Mouse (Mus musculus): Measurements from ENCODE around the gene H2-D1. TPM values are rescaled to one million over a fixed set of nuclear protein-coding genes. Genes with fewer than 3 reads are reported as not detected.

H2-D1 gene
- polyA plus RNA-seq, 1 experiment from 2014 or later, result 77.7 TPM

GRCm38 (mm10) chr17:35240384-35241304 lies 21.9 kb upstream of the H2-D1 start:
- Histone ChIP-seq H3K27me3 (no peaks in the 10 kb centered on the region), H3K36me3 (peaks cover 28% of the 10 kb centered on the region), H3K4me2 (peak overlapping the region; percentile 97), H3K9ac (peak overlapping the region; percentile 97), H3K27ac (peak overlapping the region; percentile 95), H3K4me3 (replicated peaks) (peak overlapping the region; percentile 92), H3K4me1 (replicated peaks) (peaks cover 52% of the 10 kb centered on the region), H3K9me3 (replicated peaks) (no peaks in the 10 kb centered on the region)
- ATAC-seq (ENCODE audit: low read depth) (no peak), DNase-seq (no peak)
- WGBS (ENCODE audit: insufficient replicate concordance), result 34% methylated on average over 12 of the region's 12 CpGs

- Histone ChIP-seq H3K9ac (peak within 1 kb of the TSS; percentile 97), H3K36me3 (peaks cover 36% of the 10 kb centered on the region), H3K27me3 (no peaks in the 10 kb centered on the region), H3K9me3 (replicated peaks) (no peaks in the 10 kb centered on the region), H3K4me3 (replicated peaks) (peak within 1 kb of the TSS; percentile 92), H3K4me1 (replicated peaks) (peaks cover 60% of the 10 kb centered on the region), H3K27ac (peak within 1 kb of the TSS; percentile 95), H3K4me2 (peak within 1 kb of the TSS; percentile 97)
- DNase-seq, result peak; percentile 93
- peak; percentile 83 for ATAC-seq (ENCODE audit: low read depth)
- WGBS (ENCODE audit: insufficient replicate concordance), result under 1% methylated on average over 69 of the region's 69 CpGs
These were observed 21.1 kb upstream of the H2-D1 start, which contains the start of gene Ddx39b for GRCm38 (mm10) chr17:35241305-35242014. Gene Ddx39b (plus strand): TSS chr17:35241746.

DNA sequence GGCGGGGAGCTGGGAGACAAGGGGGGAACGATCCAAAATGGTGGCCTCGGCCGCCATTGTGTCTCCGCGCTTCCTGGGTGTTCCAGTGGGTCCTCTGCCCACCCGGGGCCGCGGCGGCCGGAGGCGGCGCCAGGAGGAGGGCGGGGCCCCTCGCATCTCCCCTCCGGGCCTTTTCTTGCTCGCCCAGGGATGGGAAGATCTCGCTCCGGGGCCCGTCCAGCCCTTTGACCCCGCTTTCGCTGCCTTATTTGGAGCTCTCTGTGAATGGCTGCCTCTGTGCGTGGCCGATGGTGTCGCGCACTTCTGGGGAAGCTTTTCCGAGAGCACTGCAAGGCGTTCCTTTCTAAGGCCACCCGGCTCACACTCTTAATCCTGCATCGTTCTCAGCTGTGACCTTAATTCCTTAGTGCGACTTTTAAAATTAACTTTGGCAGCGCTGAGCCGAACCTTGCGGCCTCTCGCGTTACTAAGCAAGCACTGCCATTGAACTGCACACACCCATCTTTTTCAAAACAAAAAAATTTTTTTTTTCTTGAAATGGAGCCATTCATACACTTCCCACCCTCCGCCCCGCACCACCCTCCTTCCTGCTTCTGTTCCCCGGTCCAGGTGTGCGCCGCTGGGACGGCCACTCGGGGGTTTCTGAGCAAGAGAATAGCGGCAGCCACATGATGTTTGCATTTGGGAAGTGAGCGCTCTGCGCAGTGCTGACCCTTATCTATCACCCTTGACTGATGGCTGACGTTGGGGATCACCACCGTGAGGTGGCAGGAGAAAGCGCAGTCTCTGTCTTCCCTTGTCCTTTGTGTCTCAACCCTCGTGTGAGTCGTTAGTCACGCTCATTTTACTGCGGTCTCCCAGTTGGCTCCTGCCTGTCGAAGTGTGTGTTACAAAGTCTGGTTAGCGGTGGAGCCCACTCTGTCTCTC lies 20.3 kb upstream of the H2-D1 start:
- peak overlapping the region; percentile 92 for H3K4me3 ChIP-seq (replicated peaks)
- peaks cover 45% of the 10 kb centered on the region for H3K36me3 ChIP-seq
- ATAC-seq (ENCODE audit: low read depth), result peak; percentile 55
- H3K27me3 ChIP-seq, result no peaks in the 10 kb centered on the region
- H3K9me3 ChIP-seq (replicated peaks), result no peaks in the 10 kb centered on the region
- peak overlapping the region; percentile 95 for H3K27ac ChIP-seq
- peak overlapping the region; percentile 97 for H3K4me2 ChIP-seq
- no peak for DNase-seq
- under 1% methylated on average over 55 of the region's 55 CpGs for WGBS (ENCODE audit: insufficient replicate concordance)
- peaks cover 62% of the 10 kb centered on the region for H3K4me1 ChIP-seq (replicated peaks)
- peak overlapping the region; percentile 97 for H3K9ac ChIP-seq

DNA sequence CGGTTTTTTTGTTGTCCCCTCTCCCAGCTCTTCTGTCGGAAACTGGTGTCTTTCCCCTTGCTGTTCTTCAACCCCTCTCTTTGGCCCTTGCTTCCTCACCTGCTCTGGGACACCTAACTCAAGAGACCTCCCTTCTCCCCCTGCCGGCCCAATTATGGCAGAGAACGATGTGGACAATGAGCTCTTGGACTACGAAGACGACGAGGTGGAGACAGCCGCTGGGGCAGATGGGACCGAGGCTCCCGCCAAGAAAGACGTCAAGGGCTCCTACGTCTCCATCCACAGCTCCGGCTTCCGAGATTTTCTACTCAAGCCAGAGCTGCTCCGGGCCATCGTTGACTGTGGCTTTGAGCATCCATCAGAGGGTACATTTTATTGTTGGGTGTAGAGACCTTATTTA lies 19.4 kb upstream of the H2-D1 start:
- ATAC-seq (ENCODE audit: low read depth) (no peak), DNase-seq (no peak)
- Histone ChIP-seq H3K4me2 (peak overlapping the region; percentile 97), H3K27ac (peak overlapping the region; percentile 95), H3K36me3 (peaks cover 53% of the 10 kb centered on the region), H3K9me3 (replicated peaks) (no peaks in the 10 kb centered on the region), H3K9ac (peak overlapping the region; percentile 97), H3K27me3 (no peaks in the 10 kb centered on the region), H3K4me1 (replicated peaks) (peaks cover 62% of the 10 kb centered on the region), H3K4me3 (replicated peaks) (peak overlapping the region; percentile 92)
- 8% methylated on average over 16 of the region's 16 CpGs for WGBS (ENCODE audit: insufficient replicate concordance)

DNA sequence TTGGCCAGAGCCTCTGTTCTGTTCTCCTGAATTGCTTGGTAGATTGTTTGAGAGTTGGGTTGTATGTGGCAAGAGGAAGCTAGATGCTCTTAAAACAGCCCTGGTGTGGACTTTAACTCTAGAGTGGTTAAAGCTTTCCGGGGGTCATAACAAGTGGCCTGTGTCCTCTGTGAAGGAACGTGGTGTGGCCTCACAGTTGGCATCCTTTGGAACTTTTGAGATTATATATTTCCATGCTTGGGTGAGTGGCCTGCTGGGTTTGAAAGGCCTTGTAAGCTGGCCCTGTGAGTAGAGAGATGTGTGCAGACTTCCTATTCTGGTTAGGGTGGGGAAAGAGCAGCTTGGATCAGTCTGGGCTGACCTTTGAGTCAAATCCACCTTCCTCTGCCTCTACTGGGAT lies 17.5 kb upstream of the H2-D1 start:
- no peak for DNase-seq
- H3K27me3 ChIP-seq, result no peaks in the 10 kb centered on the region
- peak overlapping the region; percentile 97; the same call in 1 of the 2 replicates for H3K9ac ChIP-seq
- peaks cover 60% of the 10 kb centered on the region for H3K4me1 ChIP-seq (replicated peaks)
- peaks cover 72% of the 10 kb centered on the region for H3K36me3 ChIP-seq
- peak overlapping the region; percentile 92 for H3K4me3 ChIP-seq (replicated peaks)
- ATAC-seq (ENCODE audit: low read depth), result no peak
- no peaks in the 10 kb centered on the region for H3K9me3 ChIP-seq (replicated peaks)
- 74% methylated on average over 2 of the region's 2 CpGs for WGBS (ENCODE audit: insufficient replicate concordance)
- no peak overlapping the region for H3K27ac ChIP-seq
- peak overlapping the region; percentile 97 for H3K4me2 ChIP-seq

DNA sequence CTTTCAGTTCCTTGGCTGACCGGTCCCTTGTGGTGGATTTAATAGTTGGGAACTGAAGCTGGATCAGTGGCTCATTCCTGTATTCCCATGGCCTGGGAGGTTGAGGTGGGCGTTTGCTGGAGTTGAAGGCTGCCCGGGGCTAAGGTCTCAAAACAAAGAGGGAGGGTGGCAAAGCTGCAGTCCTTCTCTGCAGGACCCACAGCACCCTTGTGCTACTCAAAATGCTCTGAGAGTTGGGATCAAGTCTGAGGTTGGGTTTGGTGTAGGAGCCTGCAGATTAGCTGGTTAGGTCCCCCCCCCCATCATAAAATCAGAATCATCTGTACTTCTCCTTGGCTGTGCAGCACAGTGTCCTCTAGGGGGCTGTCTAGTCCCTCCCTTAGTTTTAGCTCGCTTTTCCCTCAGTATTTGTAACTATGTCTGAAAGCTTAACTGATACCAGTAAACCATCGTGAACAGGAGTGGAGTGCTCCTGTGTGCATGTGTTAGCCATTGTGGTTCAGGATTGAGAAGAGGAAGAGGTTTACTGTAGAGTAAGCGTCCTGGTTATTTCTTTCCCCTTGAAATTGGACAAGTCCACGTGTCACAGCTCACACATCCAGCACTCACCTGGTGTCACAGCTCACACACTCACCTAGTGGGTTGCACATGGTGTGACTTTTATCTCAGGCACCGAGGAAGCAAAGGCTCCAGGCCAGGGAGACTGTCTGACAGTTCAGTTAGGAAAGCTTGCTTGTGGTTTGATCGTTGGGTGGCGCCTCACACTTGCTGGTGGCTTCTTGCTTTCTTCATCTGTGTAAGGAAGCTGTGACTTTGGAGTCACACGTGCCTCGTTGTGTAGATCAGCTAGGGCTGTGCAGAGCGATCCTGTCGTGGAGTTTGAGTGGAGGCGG lies 16.6 kb upstream of the H2-D1 start:
- peak overlapping the region; percentile 92; the same call in 1 of the 2 replicates for H3K4me3 ChIP-seq (replicated peaks)
- no peaks in the 10 kb centered on the region for H3K27me3 ChIP-seq
- WGBS (ENCODE audit: insufficient replicate concordance), result 71% methylated on average over 15 of the region's 15 CpGs
- ATAC-seq (ENCODE audit: low read depth) (no peak), DNase-seq (no peak)
- no peak overlapping the region for H3K27ac ChIP-seq
- H3K9ac ChIP-seq, result peak overlapping the region; percentile 12; the same call in 1 of the 2 replicates
- H3K4me1 ChIP-seq (replicated peaks), result peaks cover 50% of the 10 kb centered on the region
- H3K36me3 ChIP-seq, result peaks cover 82% of the 10 kb centered on the region
- H3K9me3 ChIP-seq (replicated peaks), result no peaks in the 10 kb centered on the region
- H3K4me2 ChIP-seq, result peak overlapping the region; percentile 97

- DNase-seq (no peak), ATAC-seq (ENCODE audit: low read depth) (no peak)
- Histone ChIP-seq H3K4me2 (no peak overlapping the region), H3K4me1 (replicated peaks) (peaks cover 48% of the 10 kb centered on the region), H3K27ac (no peak overlapping the region), H3K9ac (no peak overlapping the region), H3K4me3 (replicated peaks) (no peak overlapping the region), H3K9me3 (replicated peaks) (no peaks in the 10 kb centered on the region), H3K36me3 (peaks cover 92% of the 10 kb centered on the region), H3K27me3 (no peaks in the 10 kb centered on the region)
- WGBS (ENCODE audit: insufficient replicate concordance), result 79% methylated on average over 7 of the region's 7 CpGs
These were observed 15.4 kb upstream of the H2-D1 start for GRCm38 (mm10) chr17:35247144-35247543.

DNA sequence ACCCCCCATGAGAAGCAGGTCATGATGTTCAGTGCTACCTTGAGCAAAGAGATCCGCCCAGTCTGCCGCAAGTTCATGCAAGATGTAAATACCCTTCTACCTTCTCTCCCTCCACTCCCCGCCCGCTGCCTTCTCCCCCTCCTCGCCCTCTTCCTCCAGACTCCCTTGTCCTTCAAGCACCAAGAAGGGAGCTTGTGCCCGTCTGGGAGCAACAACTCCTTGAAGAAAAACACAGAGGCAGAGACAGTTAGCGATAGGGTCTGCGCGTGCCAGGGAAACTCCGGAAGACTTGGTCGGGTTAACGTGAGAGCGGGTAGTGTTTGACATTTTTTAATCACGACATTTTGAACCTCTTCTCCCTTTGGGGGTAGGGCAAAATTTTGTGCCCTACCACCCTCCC lies 13.5 kb upstream of the H2-D1 start:
- ATAC-seq (ENCODE audit: low read depth), result no peak
- H3K4me3 ChIP-seq (replicated peaks), result no peak overlapping the region
- H3K9ac ChIP-seq, result no peak overlapping the region
- H3K36me3 ChIP-seq, result peaks cover 99% of the 10 kb centered on the region
- H3K4me1 ChIP-seq (replicated peaks), result peaks cover 40% of the 10 kb centered on the region
- WGBS (ENCODE audit: insufficient replicate concordance), result 90% methylated on average over 14 of the region's 14 CpGs
- no peaks in the 10 kb centered on the region for H3K27me3 ChIP-seq
- no peak for DNase-seq
- H3K27ac ChIP-seq, result no peak overlapping the region
- H3K9me3 ChIP-seq (replicated peaks), result no peaks in the 10 kb centered on the region
- H3K4me2 ChIP-seq, result no peak overlapping the region

GRCm38 (mm10) chr17:35249451-35250197 lies 12.9 kb upstream of the H2-D1 start:
- Histone ChIP-seq H3K4me3 (replicated peaks) (no peak overlapping the region), H3K27ac (no peak overlapping the region), H3K9me3 (replicated peaks) (no peaks in the 10 kb centered on the region), H3K9ac (no peak overlapping the region), H3K27me3 (no peaks in the 10 kb centered on the region), H3K4me1 (replicated peaks) (peaks cover 34% of the 10 kb centered on the region), H3K36me3 (peaks cover 98% of the 10 kb centered on the region), H3K4me2 (no peak overlapping the region)
- ATAC-seq (ENCODE audit: low read depth) (no peak), DNase-seq (no peak)
- 86% methylated on average over 19 of the region's 19 CpGs for WGBS (ENCODE audit: insufficient replicate concordance)

Data from liver, embryonic 13.5 days (tissue).